Mouse (Mus musculus): ENCODE results near the gene Trim56. TPM values are rescaled to one million over a fixed set of nuclear protein-coding genes. Genes with fewer than 3 reads are reported as not detected.

The Trim56 gene
- total RNA-seq, 2 experiments from 2014 or later: 18.0 to 22.0 TPM

DNA sequence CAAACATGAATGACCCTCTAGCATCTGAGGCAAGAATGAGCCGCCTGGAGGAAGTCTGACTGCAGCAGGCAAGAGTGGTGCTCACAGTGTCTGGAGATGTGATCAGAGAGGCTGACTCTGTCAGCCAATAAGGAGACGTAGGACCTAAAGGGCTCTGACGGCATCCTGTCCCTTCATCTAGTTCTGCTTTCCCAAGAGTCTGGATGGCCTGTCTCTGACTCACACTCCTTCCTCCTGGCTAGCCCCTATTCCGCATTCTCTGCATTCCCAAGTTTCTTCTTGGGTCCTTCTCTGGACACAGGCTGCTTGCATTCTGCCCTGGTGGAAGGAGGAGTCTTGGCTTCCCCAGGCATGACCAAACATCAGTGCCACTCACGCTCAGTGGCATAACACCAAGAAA is 36.2 kb downstream of the Trim56 start:
- peak; percentile 30 for DNase-seq (ENCODE audit: low spot score)
- intact Hi-C loops (cut with DNase I): no loop called here

DNA sequence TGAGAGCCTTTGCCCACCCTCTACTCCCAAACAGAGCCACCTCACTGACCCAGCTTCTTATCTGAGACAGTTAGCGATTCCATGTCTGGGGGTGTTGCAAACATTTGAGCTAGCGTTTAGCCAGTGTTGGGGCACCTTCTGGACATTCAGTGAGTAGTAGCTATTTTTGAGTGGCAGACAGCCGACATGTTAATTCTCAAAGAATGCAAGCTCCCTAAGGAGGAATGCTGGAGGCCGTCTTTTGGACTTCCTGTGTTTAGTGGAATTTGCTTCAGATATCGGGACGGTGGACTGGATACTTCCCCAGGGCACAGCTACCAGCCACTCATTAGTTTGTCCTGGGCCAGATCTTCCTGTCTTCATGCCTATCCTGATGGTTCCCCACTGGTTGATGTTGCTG is 37.4 kb downstream of the Trim56 start:
- intact Hi-C loops (cut with DNase I): no loop called here
- DNase-seq (ENCODE audit: low spot score): no peak

DNA sequence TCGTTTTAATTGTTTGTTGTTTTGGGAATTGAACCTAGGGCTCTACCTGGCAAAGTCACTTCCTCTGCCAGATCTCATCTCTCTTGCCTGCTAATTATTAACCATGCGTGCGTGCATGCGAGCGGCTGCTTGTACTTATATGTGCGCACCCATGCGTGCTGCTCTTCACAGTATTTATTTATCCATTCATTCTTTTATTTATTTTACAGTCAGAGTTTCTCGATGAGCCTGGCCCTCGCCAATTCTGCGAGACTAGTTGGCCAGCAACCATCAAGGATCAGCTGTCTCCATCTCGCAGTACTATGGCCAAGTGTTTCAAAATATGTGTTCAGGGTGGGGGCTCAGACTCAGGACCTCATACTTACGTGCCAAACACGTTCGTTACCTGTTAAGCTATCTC is 38.0 kb downstream of the Trim56 start:
- intact Hi-C loops (cut with DNase I): no loop called here
- no peak for DNase-seq (ENCODE audit: low spot score)

DNA sequence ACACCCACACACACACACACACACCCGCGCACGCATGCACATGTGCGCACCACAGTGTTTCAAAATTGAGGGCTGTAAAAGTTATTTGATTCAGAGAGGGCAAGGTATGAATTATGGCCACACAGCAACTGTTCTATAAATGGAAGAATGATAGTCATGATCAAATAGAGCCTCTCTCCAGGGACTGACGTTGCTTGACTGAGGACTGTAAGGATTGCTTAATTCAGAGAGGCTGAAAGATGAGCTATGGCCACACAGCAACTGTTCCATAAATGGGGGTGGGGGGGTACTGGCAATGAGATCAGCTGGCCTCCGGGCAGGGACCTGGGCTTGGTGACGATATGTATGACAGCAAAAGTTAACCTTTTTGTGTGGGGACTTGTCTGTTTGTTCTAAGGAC is 38.8 kb downstream of the Trim56 start:
- intact Hi-C loops (cut with DNase I): no loop called here
- no peak for DNase-seq (ENCODE audit: low spot score)

DNA sequence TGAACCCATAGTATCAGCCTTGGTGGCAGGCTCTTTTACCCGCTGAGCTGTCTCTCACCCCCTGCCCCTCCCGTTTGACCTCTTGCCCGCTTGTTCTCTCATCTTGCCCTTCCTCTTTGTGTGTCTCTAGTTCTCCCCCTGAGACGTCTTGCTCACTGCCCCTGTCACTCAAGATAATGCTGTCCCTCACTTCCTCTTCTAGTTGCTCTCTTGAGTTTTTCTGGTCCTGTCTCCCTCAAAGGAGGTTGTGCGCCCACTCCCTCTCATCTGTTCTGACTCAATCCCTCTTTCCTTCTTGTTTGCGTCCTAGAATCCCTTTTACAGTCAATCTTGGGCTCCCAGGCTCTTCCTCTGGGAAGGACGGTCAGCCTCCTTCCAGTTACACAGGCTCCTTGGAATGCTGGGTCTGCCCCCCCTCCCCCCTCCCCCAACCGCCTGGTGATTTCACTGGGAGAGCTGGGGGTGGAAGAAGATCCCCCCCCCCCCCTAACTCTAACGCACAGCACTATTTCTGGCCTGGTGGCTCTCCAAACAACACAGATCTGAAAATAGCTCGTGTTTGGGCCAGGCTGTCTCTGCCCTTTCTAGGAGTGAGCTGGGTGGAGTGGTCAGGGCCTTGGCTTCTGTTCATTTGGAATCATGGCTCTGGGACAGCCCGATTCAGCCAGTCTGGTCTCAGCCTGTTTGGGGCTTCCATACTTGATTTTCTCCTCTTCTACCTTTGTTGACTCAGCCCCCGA is 39.6 kb downstream of the Trim56 start:
- peak; percentile 55 for DNase-seq (ENCODE audit: low spot score)
- intact Hi-C loops (cut with DNase I): no loop called here

DNA sequence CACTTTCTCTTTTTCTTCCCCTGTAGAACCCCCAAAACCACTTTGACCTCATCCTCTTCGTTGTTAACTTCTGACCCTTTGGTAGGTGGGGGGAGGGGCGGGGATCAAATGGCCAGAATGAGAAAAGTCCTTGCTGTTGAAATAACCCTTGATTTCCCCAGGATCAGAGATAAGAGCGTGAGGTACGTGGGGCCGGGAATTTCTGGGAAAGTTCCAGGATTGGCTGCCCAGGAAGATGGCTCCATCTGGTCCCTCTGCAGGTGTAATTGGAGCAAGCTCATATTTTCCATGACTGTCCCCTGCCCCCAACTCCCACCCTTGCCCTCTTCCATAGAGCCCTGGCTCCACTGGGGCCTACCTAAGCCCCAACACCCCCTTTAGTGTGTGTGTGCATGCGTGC is 40.3 kb downstream of the Trim56 start:
- no peak for DNase-seq (ENCODE audit: low spot score)
- intact Hi-C loops (cut with DNase I): no loop called here

DNA sequence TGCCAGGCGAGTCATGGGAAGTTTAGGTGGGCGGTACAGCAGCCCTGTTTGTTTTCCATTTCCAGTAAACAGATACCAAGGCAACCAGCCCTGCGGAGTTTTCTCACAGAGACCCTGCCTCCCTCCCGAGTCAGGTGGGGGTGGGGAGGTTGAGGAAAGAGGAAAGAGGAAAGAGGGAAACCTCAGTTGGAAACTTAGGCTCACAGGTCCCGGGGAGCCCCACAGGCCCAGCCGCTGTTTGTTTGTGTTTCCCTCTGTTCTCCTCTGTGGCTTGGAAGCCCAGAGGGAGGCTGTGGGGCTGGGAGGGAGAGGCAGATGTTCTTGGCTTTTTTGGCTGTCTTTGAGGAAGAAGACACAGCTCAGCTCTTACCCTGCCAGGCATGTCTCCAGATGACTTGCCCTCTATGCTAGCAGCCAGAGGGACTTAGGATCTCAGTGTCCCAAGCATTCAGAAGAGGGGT is 41.8 kb downstream of the Trim56 start:
- intact Hi-C loops (cut with DNase I): no loop called here
- peak; percentile 41 for DNase-seq (ENCODE audit: low spot score)

DNA sequence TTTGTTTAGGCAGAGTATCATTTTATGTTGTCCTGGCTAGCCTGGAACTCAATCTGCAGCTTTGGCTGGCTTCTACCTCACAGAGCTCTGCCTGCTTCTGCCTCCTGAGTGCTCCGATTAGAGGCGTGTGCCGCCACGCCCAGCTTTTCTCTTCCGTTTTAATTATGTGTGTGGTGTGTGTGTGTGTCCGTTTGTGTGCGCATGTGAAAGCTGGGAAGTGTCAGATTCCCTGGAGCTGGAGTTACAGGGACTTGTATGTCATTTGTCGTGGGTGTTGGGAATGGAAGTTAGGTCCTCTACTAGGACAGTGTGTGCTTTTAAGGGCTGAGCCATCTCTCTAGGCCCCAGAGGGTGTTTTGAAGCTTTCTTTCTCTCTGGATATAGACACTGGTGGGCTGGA is 42.9 kb downstream of the Trim56 start:
- intact Hi-C loops (cut with DNase I): no loop called here
- DNase-seq (ENCODE audit: low spot score): no peak

DNA sequence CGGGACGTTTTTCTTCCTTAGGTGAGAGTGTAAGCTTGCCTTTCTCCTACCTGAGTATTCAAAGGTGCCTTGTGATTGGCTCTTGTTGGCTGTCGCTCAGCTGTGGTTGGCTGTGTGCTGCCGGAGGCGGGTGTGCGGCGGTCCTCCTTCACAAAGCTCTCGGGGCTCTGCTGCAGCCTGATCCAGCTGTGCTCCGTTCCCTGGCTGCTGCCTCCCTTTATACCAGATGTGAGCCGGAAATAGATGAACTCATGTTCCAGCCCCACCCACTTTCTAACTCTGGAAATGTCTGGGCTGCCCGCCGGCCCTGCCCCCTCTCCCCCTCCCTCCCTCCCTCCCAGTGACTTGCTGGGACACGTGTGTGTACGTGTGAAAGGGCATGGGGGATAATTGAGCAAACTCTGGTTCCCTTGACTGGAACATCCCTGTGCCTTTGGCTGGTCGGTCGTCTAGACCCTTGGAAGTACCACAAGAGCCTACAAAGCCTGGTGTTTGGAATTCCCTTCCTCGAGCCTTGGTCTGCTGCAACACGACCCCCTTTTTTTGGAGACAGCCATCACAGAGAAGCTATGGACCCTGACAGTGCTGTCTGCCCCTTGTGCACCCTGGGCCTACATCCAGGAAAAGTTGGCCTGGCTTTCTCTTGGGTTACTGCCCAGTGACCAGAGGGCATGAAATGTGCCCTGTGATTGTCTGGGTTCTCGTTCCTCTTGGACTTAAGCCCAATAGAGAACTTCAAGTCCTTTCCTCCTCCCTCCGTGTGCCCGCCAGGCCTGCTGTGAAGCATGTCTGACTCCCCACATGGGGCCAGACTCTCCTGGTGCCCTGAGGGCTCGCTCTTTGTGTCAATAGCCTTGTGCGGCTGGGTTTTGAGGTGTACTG is 43.7 kb downstream of the Trim56 start, which contains the start of gene Serpine1:
Serpine1 (minus strand) TSS at position 190 of the 882 bp plus-strand sequence.
- peak; percentile 90 for DNase-seq (ENCODE audit: low spot score)
- intact Hi-C loops (cut with DNase I): no loop called here

DNA sequence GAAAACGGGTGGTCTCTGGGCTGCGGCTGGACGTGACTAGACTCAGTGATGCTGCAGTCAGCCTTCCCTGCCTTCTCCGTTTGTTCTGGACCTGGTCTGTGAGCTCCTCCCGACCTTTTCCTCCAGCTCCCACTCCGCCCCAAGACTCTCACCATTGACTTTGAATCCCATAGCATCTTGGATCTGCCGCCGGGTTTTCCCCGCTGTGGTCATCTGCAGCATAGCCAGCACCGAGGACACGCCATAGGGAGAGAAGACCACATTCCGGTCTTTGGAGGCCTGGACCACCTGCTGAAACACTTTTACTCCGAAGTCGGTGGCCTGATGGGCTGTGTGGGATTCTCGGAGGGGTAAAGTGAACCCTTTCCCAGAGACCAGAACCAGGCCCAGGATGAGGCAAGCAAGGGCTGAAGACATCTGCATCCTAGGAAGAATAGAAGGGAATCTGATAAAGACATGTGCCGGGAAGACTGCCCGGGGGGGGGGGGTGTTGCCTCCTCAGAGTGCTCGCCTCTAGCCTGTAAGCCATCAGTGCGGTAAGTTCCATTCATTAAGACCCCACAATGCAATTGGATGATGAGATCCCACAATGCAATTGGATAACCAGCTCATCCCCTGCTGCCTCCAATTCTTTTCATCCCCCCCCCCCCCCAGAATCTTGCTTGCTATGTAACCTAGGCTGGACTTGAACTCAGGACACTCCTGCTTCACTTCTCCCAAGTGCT is 45.0 kb downstream of the Trim56 start:
- no peak for DNase-seq (ENCODE audit: low spot score)
- intact Hi-C loops (cut with DNase I): no loop called here

DNA sequence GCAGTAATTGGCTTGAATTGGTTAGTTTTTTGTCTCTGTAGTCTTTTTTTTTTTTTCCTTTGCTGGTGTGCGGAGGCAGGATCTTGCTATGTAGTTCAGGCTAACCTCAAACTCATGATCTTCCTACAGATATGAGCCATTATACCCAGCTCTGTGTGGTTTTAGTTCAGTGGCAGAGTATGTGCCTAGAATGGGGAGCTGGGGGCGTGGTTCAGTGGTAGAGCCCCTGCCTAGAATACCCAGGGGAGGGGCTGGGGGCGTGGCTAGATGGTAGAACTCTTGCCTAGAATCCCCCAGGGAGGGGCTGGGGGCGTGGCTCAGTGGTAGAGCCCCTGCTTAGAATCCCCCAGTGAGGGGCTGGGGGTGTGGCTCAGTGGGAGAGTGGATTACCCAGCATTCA is 47.3 kb downstream of the Trim56 start:
- DNase-seq (ENCODE audit: low spot score): no peak
- intact Hi-C loops (cut with DNase I): no loop called here

DNA sequence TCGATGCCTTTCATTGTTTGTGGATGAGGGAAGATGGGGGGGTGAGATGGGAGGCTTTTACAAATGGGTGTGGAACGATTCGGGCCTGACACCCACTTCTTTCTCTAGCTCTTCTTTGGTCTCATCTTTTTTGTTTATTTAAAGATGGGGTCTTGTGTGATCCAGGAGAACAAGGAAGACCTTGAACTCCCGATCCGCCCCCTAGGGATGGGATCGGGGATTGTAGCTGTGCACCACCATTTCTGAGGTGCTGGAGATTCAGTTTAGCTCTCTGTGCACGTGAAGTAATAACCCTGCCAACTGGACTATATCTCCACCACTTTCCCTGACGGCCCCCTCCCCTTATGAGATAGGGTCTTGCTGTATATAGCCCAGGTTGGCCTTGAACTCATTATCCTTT is 50.1 kb downstream of the Trim56 start:
- intact Hi-C loops (cut with DNase I): no loop called here
- DNase-seq (ENCODE audit: low spot score): no peak

DNA sequence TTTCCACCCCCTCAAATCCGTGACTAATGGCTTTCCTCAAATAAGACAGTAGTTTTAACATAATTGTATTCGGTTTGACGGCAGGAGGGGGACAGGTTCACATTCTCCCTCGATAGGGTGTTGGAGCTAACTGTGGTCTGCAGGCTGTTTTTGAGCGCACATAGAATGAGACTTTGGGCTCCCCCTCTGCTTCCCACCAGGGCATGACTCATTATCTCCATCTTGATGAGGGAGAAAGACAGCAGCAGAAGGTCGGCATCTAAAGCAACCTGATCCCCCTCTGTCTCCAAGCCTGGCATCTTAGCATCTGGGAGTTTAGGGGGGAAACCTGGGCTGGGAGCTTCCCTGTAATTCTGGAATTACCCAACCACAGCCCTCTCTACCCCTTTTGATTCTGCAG is 50.6 kb downstream of the Trim56 start:
- intact Hi-C loops (cut with DNase I): no loop called here
- no peak for DNase-seq (ENCODE audit: low spot score)

DNA sequence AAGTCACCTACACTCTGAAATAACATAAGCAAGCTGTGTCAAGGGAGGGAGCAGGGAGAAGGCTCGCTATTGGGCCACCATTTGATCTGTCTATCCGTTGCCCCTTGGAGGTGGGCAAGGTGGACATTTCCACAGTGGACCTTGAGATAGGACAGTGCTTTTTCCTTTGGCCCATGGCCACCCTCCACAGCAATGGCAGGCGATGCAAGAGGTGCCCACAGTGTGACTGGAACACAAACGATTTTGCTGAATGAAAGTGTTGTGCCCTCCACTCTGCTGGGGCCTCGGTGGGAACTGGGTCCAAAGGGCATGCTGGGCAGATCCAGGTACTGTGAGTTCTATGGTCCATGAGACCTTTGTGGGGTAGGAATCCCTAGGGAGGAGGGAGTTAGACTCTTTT is 53.4 kb downstream of the Trim56 start:
- intact Hi-C loops (cut with DNase I): loop anchor here (1.0 kb wide), 1 partner anchor 45 kb away; no protein-coding TSS in a partner anchor

DNA sequence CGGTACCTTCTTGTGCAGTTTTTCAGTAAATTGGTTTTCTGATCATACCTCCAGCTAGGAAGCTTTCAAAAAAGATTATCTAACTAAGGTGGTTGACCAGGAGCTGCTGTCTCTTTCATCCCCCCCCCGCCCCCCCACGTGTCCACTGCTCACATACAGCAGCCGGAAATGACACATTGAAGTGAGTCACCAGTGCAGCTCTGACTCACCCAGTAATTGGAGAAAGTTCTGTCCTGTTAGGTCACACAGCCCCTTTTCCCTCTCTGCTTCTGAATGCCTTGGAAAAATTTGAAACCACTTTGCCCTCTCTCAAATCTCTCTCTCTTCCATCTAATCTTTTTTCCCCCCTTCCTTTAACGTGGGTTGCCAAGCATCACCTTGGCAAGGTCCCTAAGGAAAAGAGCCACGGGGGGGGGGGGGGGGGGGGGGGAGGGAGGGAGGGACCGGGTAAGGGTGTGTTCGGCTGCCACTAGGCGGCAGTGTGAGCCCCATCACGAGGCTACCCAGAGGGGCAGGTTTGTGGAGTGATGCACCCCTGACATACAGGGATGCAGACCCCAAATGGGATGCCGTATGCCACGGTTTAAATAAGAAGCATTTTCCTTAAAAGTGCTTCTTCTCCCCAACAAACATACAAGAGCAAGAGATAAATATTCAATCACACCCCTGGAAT is 54.1 kb downstream of the Trim56 start:
- intact Hi-C loops (cut with DNase I): loop anchor here (1.0 kb wide), 1 partner anchor 45 kb away; no protein-coding TSS in a partner anchor
- DNase-seq (ENCODE audit: low spot score): no peak

More for the DNA sequence above, 53.4 kb downstream of the Trim56 start:
- no peak for DNase-seq (ENCODE audit: low spot score)

Other genes starting within 250 kb of the Trim56 start
- gene Col26a1, start 233.0 kb downstream of the Trim56 start, total RNA-seq (2021): 1 to 10 TPM; 2.7 to 2.8 TPM
- 1 to 10 TPM; 8.8 to 8.9 TPM for gene Ift22, start 208.1 kb downstream of the Trim56 start, total RNA-seq (2021)
- 100 to 1,000 TPM; 172 to 177 TPM for gene Fis1, start 162.9 kb downstream of the Trim56 start, total RNA-seq (2021)
- gene Cldn15, start 149.6 kb downstream of the Trim56 start, total RNA-seq (2021): 10 to 100 TPM in 1 of 2 experiments, 1 to 10 TPM in 1; 8.9 to 10.4 TPM
- gene Plod3, start 129.2 kb downstream of the Trim56 start, total RNA-seq (2021): 10 to 100 TPM; 37.5 to 40.4 TPM
- 10 to 100 TPM; 57.2 to 67.0 TPM for gene Znhit1, start 128.2 kb downstream of the Trim56 start, total RNA-seq (2021)
- not detected for gene Vgf, start 89.8 kb downstream of the Trim56 start, total RNA-seq (2021)
- 10 to 100 TPM; 34.4 to 43.0 TPM for gene Ap1s1, start 70.1 kb downstream of the Trim56 start, total RNA-seq (2021)
- 10 to 100 TPM; 18.3 to 27.6 TPM for gene Serpine1, start 43.9 kb downstream of the Trim56 start, total RNA-seq (2021)
- not detected for gene Muc3, start 33.1 kb upstream of the Trim56 start, total RNA-seq (2021)
- under 1 TPM; 0.26 to 0.31 TPM for gene Muc3a, start 96.2 kb upstream of the Trim56 start, total RNA-seq (2021)
- gene Ache, start 171.3 kb upstream of the Trim56 start, total RNA-seq (2021): 1 to 10 TPM; 1.4 to 2.2 TPM
- 1 to 10 TPM; 8.3 to 8.7 TPM for gene Ufsp1, start 178.4 kb upstream of the Trim56 start, total RNA-seq (2021)
- gene Srrt, start 191.5 kb upstream of the Trim56 start, total RNA-seq (2021): 10 to 100 TPM; 67.1 to 67.7 TPM
- 10 to 100 TPM; 10.8 to 13.3 TPM for gene Trip6, start 198.2 kb upstream of the Trim56 start, total RNA-seq (2021)
- 1 to 10 TPM; 2.7 to 3.0 TPM for gene Slc12a9, start 217.4 kb upstream of the Trim56 start, total RNA-seq (2021)
- 10 to 100 TPM; 52.5 to 64.2 TPM for gene Ephb4, start 233.9 kb upstream of the Trim56 start, total RNA-seq (2021)

Data from heart, postnatal 25 days (tissue).